Mouse (Mus musculus): ENCODE results near the gene Hsd3b5.
"Not testable (repeated sequence)": the region's sequence is repeated elsewhere in the genome, so short reads cannot be mapped to it uniquely, and the experiment has no call there.

Hsd3b5 gene

GRCm38 (mm10) chr3:98630152-98630551 lies at the start of gene Hsd3b5:
Hsd3b5 (minus strand) TSS chr3:98630252.
- no peak for DNase-seq

GRCm38 (mm10) chr3:98635145-98635544 lies 5.1 kb upstream of the Hsd3b5 start:
- DNase-seq: no peak

- DNase-seq: no peak
Measured at GRCm38 (mm10) chr3:98629633-98630032, 419 bp downstream of the Hsd3b5 start.

GRCm38 (mm10) chr3:98616786-98617185 lies 13.3 kb downstream of the Hsd3b5 start:
- not testable (repeated sequence) for DNase-seq

- not testable (repeated sequence) for DNase-seq
Measured at GRCm38 (mm10) chr3:98616244-98616643, 13.8 kb downstream of the Hsd3b5 start.

- not testable (repeated sequence) for DNase-seq
Measured at GRCm38 (mm10) chr3:98614406-98614927, 15.6 kb downstream of the Hsd3b5 start.

GRCm38 (mm10) chr3:98613963-98614362 lies 16.1 kb downstream of the Hsd3b5 start:
- DNase-seq: no peak

- DNase-seq: not testable (repeated sequence)
Measured at GRCm38 (mm10) chr3:98613540-98613939, 16.5 kb downstream of the Hsd3b5 start.

- DNase-seq: no peak
Measured at GRCm38 (mm10) chr3:98588707-98589106, 41.3 kb downstream of the Hsd3b5 start, which contains the start of gene Gm10681. Gm10681 (minus strand) TSS chr3:98588807.

- no peak for DNase-seq
Measured at GRCm38 (mm10) chr3:98587721-98588120, 42.3 kb downstream of the Hsd3b5 start.

GRCm38 (mm10) chr3:98582622-98583021 lies 47.4 kb downstream of the Hsd3b5 start:
- not testable (repeated sequence) for DNase-seq

GRCm38 (mm10) chr3:98582202-98582601 lies 47.9 kb downstream of the Hsd3b5 start:
- not testable (repeated sequence) for DNase-seq

GRCm38 (mm10) chr3:98581024-98581423 lies 49.0 kb downstream of the Hsd3b5 start:
- peak; percentile 11 for DNase-seq

Measured in lung, postnatal 14 days (tissue).